Mouse (Mus musculus): ENCODE data around the gene Vgf. TPM values are rescaled to one million over a fixed set of nuclear protein-coding genes. Genes with fewer than 3 reads are reported as not detected.

The Vgf gene
- polyA plus RNA-seq, 1 experiment, result 0.08 TPM

- DNase-seq, result peak; percentile 96
- no peaks in the 10 kb centered on the region for H3K36me3 ChIP-seq (ENCODE audit: control insufficient read depth, insufficient read depth, low read length)
- H3K27me3 ChIP-seq (replicated peaks; ENCODE audit: control insufficient read depth, insufficient read depth, low read length), result peaks cover 5% of the 10 kb centered on the region
- no peak overlapping the region for H3K4me3 ChIP-seq (ENCODE audit: insufficient read depth, low read depth, low read length)
- no peak overlapping the region for H3K27ac ChIP-seq (ENCODE audit: insufficient read depth, low read depth, low read length)
- 1% methylated on average over 52 of the region's 52 CpGs for WGBS
- no peak for TF ChIP-seq POLR2A (IDR thresholded peaks at IDR 0.05; ENCODE audit: low read depth, low read length)
- TF ChIP-seq CTCF (conservative IDR thresholded peaks at IDR 0.05; ENCODE audit: insufficient read depth, insufficient read length, low read depth, low read length), result no peak
- H3K4me1 ChIP-seq (ENCODE audit: control insufficient read depth, insufficient read depth, low read length), result peaks cover 8% of the 10 kb centered on the region; the same call in 1 of the 2 replicates
These were observed 3.6 kb downstream of the Vgf start for GRCm38 (mm10) chr5:137029643-137030415.

GRCm38 (mm10) chr5:137030416-137030810 is 4.2 kb downstream of the Vgf start:
- no peak for DNase-seq
- H3K4me3 ChIP-seq (ENCODE audit: insufficient read depth, low read depth, low read length), result no peak overlapping the region
- H3K4me1 ChIP-seq (ENCODE audit: control insufficient read depth, insufficient read depth, low read length), result peaks cover 8% of the 10 kb centered on the region; the same call in 1 of the 2 replicates
- H3K27me3 ChIP-seq (replicated peaks; ENCODE audit: control insufficient read depth, insufficient read depth, low read length), result peaks cover 5% of the 10 kb centered on the region
- no peaks in the 10 kb centered on the region for H3K36me3 ChIP-seq (ENCODE audit: control insufficient read depth, insufficient read depth, low read length)
- no peak for TF ChIP-seq POLR2A (IDR thresholded peaks at IDR 0.05; ENCODE audit: low read depth, low read length)
- TF ChIP-seq CTCF (conservative IDR thresholded peaks at IDR 0.05; ENCODE audit: insufficient read depth, insufficient read length, low read depth, low read length), result no peak
- no peak overlapping the region for H3K27ac ChIP-seq (ENCODE audit: insufficient read depth, low read depth, low read length)
- WGBS, result 16% methylated on average over 22 of the region's 22 CpGs

DNA sequence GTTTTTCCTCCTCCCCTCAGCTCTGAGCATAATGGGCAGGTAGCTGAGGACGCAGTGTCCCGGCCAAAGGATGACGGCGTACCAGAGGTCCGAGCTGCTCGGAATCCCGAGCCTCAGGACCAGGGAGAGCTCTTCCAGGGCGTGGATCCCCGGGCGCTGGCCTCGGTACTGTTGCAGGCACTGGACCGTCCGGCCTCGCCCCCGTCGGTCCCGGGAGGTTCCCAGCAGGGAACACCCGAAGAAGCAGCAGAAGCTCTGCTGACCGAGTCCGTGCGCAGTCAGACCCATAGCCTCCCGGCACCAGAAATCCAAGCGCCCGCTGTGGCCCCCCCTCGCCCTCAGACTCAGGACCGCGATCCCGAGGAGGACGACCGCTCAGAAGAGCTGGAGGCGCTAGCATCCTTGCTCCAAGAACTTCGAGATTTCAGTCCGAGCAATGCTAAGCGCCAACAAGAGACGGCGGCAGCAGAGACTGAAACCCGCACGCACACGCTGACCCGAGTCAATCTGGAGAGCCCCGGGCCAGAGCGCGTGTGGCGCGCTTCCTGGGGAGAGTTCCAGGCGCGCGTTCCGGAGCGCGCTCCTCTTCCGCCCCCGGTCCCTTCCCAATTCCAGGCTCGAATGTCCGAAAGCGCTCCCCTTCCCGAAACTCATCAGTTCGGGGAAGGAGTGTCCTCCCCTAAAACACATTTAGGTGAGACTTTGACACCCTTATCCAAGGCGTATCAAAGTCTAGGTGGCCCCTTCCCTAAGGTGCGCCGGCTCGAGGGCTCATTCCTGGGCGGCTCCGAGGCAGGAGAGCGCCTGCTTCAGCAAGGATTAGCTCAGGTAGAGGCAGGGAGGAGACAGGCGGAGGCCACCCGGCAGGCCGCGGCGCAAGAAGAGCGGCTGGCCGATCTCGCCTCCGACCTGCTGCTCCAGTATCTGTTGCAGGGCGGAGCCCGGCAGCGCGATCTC is 5.2 kb downstream of the Vgf start:
- TF ChIP-seq CTCF (conservative IDR thresholded peaks at IDR 0.05; ENCODE audit: insufficient read depth, insufficient read length, low read depth, low read length) (no peak), POLR2A (IDR thresholded peaks at IDR 0.05; ENCODE audit: low read depth, low read length) (no peak)
- Histone ChIP-seq H3K27me3 (replicated peaks; ENCODE audit: control insufficient read depth, insufficient read depth, low read length) (peaks cover 5% of the 10 kb centered on the region), H3K4me3 (ENCODE audit: insufficient read depth, low read depth, low read length) (peak overlapping the region; percentile 42; the same call in 1 of the 2 replicates), H3K4me1 (ENCODE audit: control insufficient read depth, insufficient read depth, low read length) (peaks cover 8% of the 10 kb centered on the region; the same call in 1 of the 2 replicates), H3K27ac (ENCODE audit: insufficient read depth, low read depth, low read length) (no peak overlapping the region), H3K36me3 (ENCODE audit: control insufficient read depth, insufficient read depth, low read length) (no peaks in the 10 kb centered on the region)
- peak; percentile 26 for DNase-seq
- 1% methylated on average over 78 of the region's 78 CpGs for WGBS

DNA sequence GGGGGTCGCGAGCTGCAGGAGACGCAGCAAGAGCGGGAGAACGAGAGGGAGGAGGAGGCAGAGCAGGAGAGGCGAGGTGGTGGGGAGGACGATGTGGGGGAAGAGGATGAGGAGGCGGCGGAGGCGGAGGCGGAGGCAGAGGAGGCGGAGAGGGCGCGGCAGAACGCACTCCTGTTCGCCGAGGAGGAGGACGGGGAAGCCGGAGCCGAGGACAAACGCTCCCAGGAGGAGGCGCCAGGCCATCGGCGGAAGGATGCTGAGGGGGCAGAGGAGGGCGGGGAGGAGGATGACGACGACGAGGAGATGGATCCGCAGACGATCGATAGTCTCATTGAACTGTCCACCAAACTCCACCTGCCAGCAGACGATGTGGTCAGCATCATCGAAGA is 5.8 kb downstream of the Vgf start:
- H3K4me3 ChIP-seq (ENCODE audit: insufficient read depth, low read depth, low read length), result peak overlapping the region; percentile 42
- H3K4me1 ChIP-seq (ENCODE audit: control insufficient read depth, insufficient read depth, low read length), result peaks cover 8% of the 10 kb centered on the region; the same call in 1 of the 2 replicates
- H3K27me3 ChIP-seq (replicated peaks; ENCODE audit: control insufficient read depth, insufficient read depth, low read length), result peaks cover 5% of the 10 kb centered on the region; the same call in 1 of the 2 replicates
- 2% methylated on average over 32 of the region's 33 CpGs for WGBS
- no peaks in the 10 kb centered on the region for H3K36me3 ChIP-seq (ENCODE audit: control insufficient read depth, insufficient read depth, low read length)
- DNase-seq, result no peak
- TF ChIP-seq CTCF (conservative IDR thresholded peaks at IDR 0.05; ENCODE audit: insufficient read depth, insufficient read length, low read depth, low read length), result no peak
- no peak for TF ChIP-seq POLR2A (IDR thresholded peaks at IDR 0.05; ENCODE audit: low read depth, low read length)
- H3K27ac ChIP-seq (ENCODE audit: insufficient read depth, low read depth, low read length), result no peak overlapping the region

DNA sequence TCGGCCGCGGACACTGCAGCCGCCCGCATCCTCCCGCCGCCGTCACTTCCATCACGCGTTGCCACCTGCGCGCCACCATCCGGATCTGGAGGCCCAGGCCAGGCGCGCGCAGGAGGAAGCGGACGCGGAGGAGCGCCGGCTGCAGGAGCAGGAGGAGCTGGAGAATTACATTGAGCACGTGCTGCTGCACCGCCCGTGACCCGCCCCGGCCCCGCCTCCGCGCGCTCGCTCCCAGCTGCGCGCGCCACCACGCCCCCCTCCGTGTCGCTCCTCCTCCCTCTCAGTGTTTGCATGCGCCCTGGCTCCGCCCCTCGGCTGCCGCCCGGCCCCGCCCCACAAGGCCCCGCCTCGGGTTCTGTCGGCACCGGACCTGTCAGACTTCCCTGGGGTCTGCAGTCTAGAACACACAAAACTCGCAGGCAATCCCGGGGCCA is 6.5 kb downstream of the Vgf start:
- H3K36me3 ChIP-seq (ENCODE audit: control insufficient read depth, insufficient read depth, low read length), result no peaks in the 10 kb centered on the region
- no peak for TF ChIP-seq CTCF (conservative IDR thresholded peaks at IDR 0.05; ENCODE audit: insufficient read depth, insufficient read length, low read depth, low read length)
- no peak for TF ChIP-seq POLR2A (IDR thresholded peaks at IDR 0.05; ENCODE audit: low read depth, low read length)
- H3K4me1 ChIP-seq (ENCODE audit: control insufficient read depth, insufficient read depth, low read length), result peaks cover 8% of the 10 kb centered on the region; the same call in 1 of the 2 replicates
- WGBS, result 2% methylated on average over 39 of the region's 49 CpGs
- DNase-seq, result peak; percentile 94
- no peak overlapping the region for H3K27ac ChIP-seq (ENCODE audit: insufficient read depth, low read depth, low read length)
- peak overlapping the region; percentile 42 for H3K4me3 ChIP-seq (ENCODE audit: insufficient read depth, low read depth, low read length)
- H3K27me3 ChIP-seq (replicated peaks; ENCODE audit: control insufficient read depth, insufficient read depth, low read length), result peaks cover 5% of the 10 kb centered on the region; the same call in 1 of the 2 replicates

DNA sequence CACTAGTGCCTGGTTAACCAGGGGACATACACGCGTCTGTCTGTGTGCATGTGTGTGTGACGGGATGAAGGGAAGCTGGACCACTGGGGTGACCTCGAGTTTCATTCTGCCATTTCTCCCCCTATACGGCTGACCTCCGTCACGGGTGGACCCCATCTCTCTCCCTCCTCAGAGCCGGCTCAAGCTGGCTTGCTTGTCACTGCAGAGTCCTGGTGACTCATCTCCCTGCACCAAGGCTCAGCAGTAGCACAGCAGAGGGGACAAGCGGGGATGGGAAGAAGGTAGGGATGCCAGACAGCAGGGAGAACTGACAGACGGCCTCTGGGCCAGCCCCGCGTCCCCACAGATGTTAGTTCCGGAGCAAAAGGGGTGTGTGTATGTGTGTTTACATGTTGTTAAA is 10.0 kb downstream of the Vgf start:
- no peak for DNase-seq
- TF ChIP-seq POLR2A (IDR thresholded peaks at IDR 0.05; ENCODE audit: low read depth, low read length) (no peak), CTCF (conservative IDR thresholded peaks at IDR 0.05; ENCODE audit: insufficient read depth, insufficient read length, low read depth, low read length) (no peak)
- no peak overlapping the region for H3K4me3 ChIP-seq (ENCODE audit: insufficient read depth, low read depth, low read length)
- 88% methylated on average over 13 of the region's 13 CpGs for WGBS
- no peak overlapping the region for H3K27ac ChIP-seq (ENCODE audit: insufficient read depth, low read depth, low read length)
- H3K27me3 ChIP-seq (replicated peaks; ENCODE audit: control insufficient read depth, insufficient read depth, low read length), result no peaks in the 10 kb centered on the region; the same call in 1 of the 2 replicates
- peaks cover 8% of the 10 kb centered on the region; the same call in 1 of the 2 replicates for H3K4me1 ChIP-seq (ENCODE audit: control insufficient read depth, insufficient read depth, low read length)
- H3K36me3 ChIP-seq (ENCODE audit: control insufficient read depth, insufficient read depth, low read length), result no peaks in the 10 kb centered on the region
